Mouse (Mus musculus) embryonic facial prominence, embryonic 13.5 days (tissue): ENCODE measurements around the gene Cdk14. TPM values are rescaled to one million over a fixed set of nuclear protein-coding genes. Genes with fewer than 3 reads are reported as not detected.

Source experiments
- ATAC-seq: fragments of 200-750 bp; cut with Nextera tagmentation; 2 replicates; pipeline ENCODE4 v1.8.0; 2017; ENCODE audit warnings: low read depth; ENCODE audit not compliant: insufficient number of reproducible peaks, insufficient read depth, low FRiP score, low TSS enrichment
- H3K27ac ChIP-seq: fragments of 300-500 bp; sonication (generic); 2 replicates; pipeline ENCODE4 v1.5.1; 2015; ENCODE audit warnings: moderate library complexity, mild to moderate bottlenecking, inconsistent platforms
- H3K27me3 ChIP-seq: fragments of 300-500 bp; sonication (generic); 2 replicates; pipeline ENCODE4 v1.6.1; 2015; ENCODE audit warnings: mild to moderate bottlenecking, inconsistent platforms
- H3K36me3 ChIP-seq: fragments of 300-500 bp; sonication (generic); 2 replicates; pipeline ENCODE4 v1.6.1; 2015; ENCODE audit warnings: mild to moderate bottlenecking, inconsistent platforms
- H3K4me1 ChIP-seq: fragments of 300-500 bp; sonication (generic); 2 replicates; pipeline ENCODE4 v1.6.1; 2015; ENCODE audit warnings: inconsistent platforms
- H3K4me2 ChIP-seq: fragments of 300-500 bp; sonication (generic); 2 replicates; pipeline ENCODE4 v1.6.1; 2015; ENCODE audit warnings: moderate library complexity, mild to moderate bottlenecking, inconsistent platforms
- H3K4me3 ChIP-seq: fragments of 300-500 bp; sonication (generic); 2 replicates; pipeline ENCODE4 v1.5.1; 2015; ENCODE audit warnings: mild to moderate bottlenecking, inconsistent platforms
- H3K9ac ChIP-seq: fragments of 300-500 bp; sonication (generic); 2 replicates; pipeline ENCODE4 v1.6.1; 2015; ENCODE audit warnings: mild to moderate bottlenecking, inconsistent platforms
- H3K9me3 ChIP-seq: fragments of 300-500 bp; sonication (generic); 2 replicates; pipeline ENCODE4 v1.6.1; 2016; ENCODE audit warnings: inconsistent platforms
- WGBS: fragments of 180-500 bp; shearing (Covaris S2); methylation state at CpG from one replicate; pipeline ENCODE4 v1.1.7; 2015; ENCODE audit warnings: mixed read lengths; 5-methylcytosine and 5-hydroxymethylcytosine counted together
- polyA plus RNA-seq: library from polyadenylated mRNA; unstranded; fragments of >200 nt; fragmentation: Nextera tagmentation; extraction: Ambion mirVana; gene quantifications from 2 replicates; pipeline ENCODE4 v1.2.1, GENCODE M21; 2015

Cdk14 gene
- polyA plus RNA-seq, 1 experiment from 2014 or later, result 24.5 TPM

GRCm38 (mm10) chr5:4955392-4955791, 464.7 kb downstream of the Cdk14 start:
- Histone ChIP-seq H3K4me1 (no peaks in the 10 kb centered on the region; the same call in 1 of the 2 replicates), H3K4me3 (no peak overlapping the region), H3K36me3 (no peaks in the 10 kb centered on the region), H3K27ac (no peak overlapping the region), H3K9me3 (no peaks in the 10 kb centered on the region), H3K9ac (no peak overlapping the region), H3K27me3 (no peaks in the 10 kb centered on the region), H3K4me2 (no peak overlapping the region)
- no peak; the same call in 1 of the 2 replicates for ATAC-seq
- WGBS, result 75% methylated on average over 2 of the region's 2 CpGs

GRCm38 (mm10) chr5:4949433-4949832, 470.7 kb downstream of the Cdk14 start:
- no peak overlapping the region for H3K27ac ChIP-seq

GRCm38 (mm10) chr5:4948090-4948954, 471.8 kb downstream of the Cdk14 start:
- Histone ChIP-seq H3K4me2 (no peak overlapping the region), H3K9me3 (no peaks in the 10 kb centered on the region), H3K27ac (no peak overlapping the region), H3K27me3 (no peaks in the 10 kb centered on the region), H3K9ac (no peak overlapping the region), H3K4me3 (no peak overlapping the region), H3K36me3 (no peaks in the 10 kb centered on the region), H3K4me1 (no peaks in the 10 kb centered on the region)
- no peak for ATAC-seq
- 68% methylated on average over 3 of the region's 3 CpGs for WGBS

More at GRCm38 (mm10) chr5:4949433-4949832, 470.7 kb downstream of the Cdk14 start:
- H3K27me3 ChIP-seq, result no peaks in the 10 kb centered on the region
- H3K36me3 ChIP-seq, result no peaks in the 10 kb centered on the region
- 66% methylated on average over 7 of the region's 7 CpGs for WGBS
- H3K9me3 ChIP-seq, result no peaks in the 10 kb centered on the region
- no peak overlapping the region for H3K9ac ChIP-seq
- no peak for ATAC-seq
- H3K4me2 ChIP-seq, result no peak overlapping the region
- no peak overlapping the region for H3K4me3 ChIP-seq
- no peaks in the 10 kb centered on the region for H3K4me1 ChIP-seq

GRCm38 (mm10) chr5:4935131-4935530, 485.0 kb downstream of the Cdk14 start:
- no peaks in the 10 kb centered on the region for H3K27me3 ChIP-seq
- ATAC-seq, result no peak
- no peak overlapping the region for H3K27ac ChIP-seq
- no peak overlapping the region for H3K4me3 ChIP-seq
- 57% methylated on average over 1 of the region's 1 CpGs for WGBS
- H3K9ac ChIP-seq, result no peak overlapping the region
- H3K4me1 ChIP-seq, result no peaks in the 10 kb centered on the region
- no peaks in the 10 kb centered on the region for H3K36me3 ChIP-seq
- H3K9me3 ChIP-seq, result no peaks in the 10 kb centered on the region
- H3K4me2 ChIP-seq, result no peak overlapping the region

- no peaks in the 10 kb centered on the region for H3K27me3 ChIP-seq
- no peak overlapping the region for H3K4me2 ChIP-seq
- H3K36me3 ChIP-seq, result no peaks in the 10 kb centered on the region
- no peak overlapping the region for H3K9ac ChIP-seq
- no peak overlapping the region for H3K4me3 ChIP-seq
- H3K27ac ChIP-seq, result no peak overlapping the region
- no peak for ATAC-seq
- H3K9me3 ChIP-seq, result no peaks in the 10 kb centered on the region
- 84% methylated on average over 6 of the region's 6 CpGs for WGBS
- peaks cover 3% of the 10 kb centered on the region; the same call in 1 of the 2 replicates for H3K4me1 ChIP-seq
These were observed 485.6 kb downstream of the Cdk14 start for GRCm38 (mm10) chr5:4934491-4934890.

GRCm38 (mm10) chr5:4931539-4932143, 488.5 kb downstream of the Cdk14 start:
- 69% methylated on average over 8 of the region's 8 CpGs for WGBS
- no peaks in the 10 kb centered on the region for H3K36me3 ChIP-seq
- no peak overlapping the region for H3K9ac ChIP-seq
- peaks cover 3% of the 10 kb centered on the region; the same call in 1 of the 2 replicates for H3K4me1 ChIP-seq
- ATAC-seq, result no peak
- H3K27ac ChIP-seq, result no peak overlapping the region
- no peak overlapping the region for H3K4me2 ChIP-seq
- H3K4me3 ChIP-seq, result no peak overlapping the region
- no peaks in the 10 kb centered on the region for H3K9me3 ChIP-seq
- H3K27me3 ChIP-seq, result no peaks in the 10 kb centered on the region

GRCm38 (mm10) chr5:4929628-4930027, 490.5 kb downstream of the Cdk14 start:
- no peak for ATAC-seq
- Histone ChIP-seq H3K36me3 (no peaks in the 10 kb centered on the region), H3K4me1 (peaks cover 3% of the 10 kb centered on the region; the same call in 1 of the 2 replicates), H3K4me2 (no peak overlapping the region), H3K9ac (no peak overlapping the region), H3K4me3 (no peak overlapping the region), H3K27ac (no peak overlapping the region), H3K27me3 (no peaks in the 10 kb centered on the region), H3K9me3 (no peaks in the 10 kb centered on the region)
- WGBS, result 68% methylated on average over 3 of the region's 3 CpGs

GRCm38 (mm10) chr5:4924866-4925265, 495.2 kb downstream of the Cdk14 start:
- ATAC-seq, result no peak
- 79% methylated on average over 6 of the region's 6 CpGs for WGBS
- Histone ChIP-seq H3K4me1 (peaks cover 3% of the 10 kb centered on the region; the same call in 1 of the 2 replicates), H3K9me3 (no peaks in the 10 kb centered on the region), H3K9ac (no peak overlapping the region), H3K4me3 (no peak overlapping the region), H3K36me3 (no peaks in the 10 kb centered on the region), H3K27me3 (no peaks in the 10 kb centered on the region), H3K27ac (no peak overlapping the region), H3K4me2 (no peak overlapping the region)

- no peaks in the 10 kb centered on the region for H3K27me3 ChIP-seq
- no peak overlapping the region for H3K27ac ChIP-seq
- WGBS, result 8% methylated on average over 6 of the region's 6 CpGs
- no peak overlapping the region for H3K4me2 ChIP-seq
- no peaks in the 10 kb centered on the region for H3K9me3 ChIP-seq
- no peaks in the 10 kb centered on the region for H3K36me3 ChIP-seq
- H3K9ac ChIP-seq, result no peak overlapping the region
- H3K4me1 ChIP-seq, result no peaks in the 10 kb centered on the region
- H3K4me3 ChIP-seq, result no peak overlapping the region
- no peak for ATAC-seq
These were observed 501.7 kb downstream of the Cdk14 start for GRCm38 (mm10) chr5:4918376-4918775.

GRCm38 (mm10) chr5:4917743-4918142, 502.4 kb downstream of the Cdk14 start:
- no peaks in the 10 kb centered on the region for H3K4me1 ChIP-seq
- no peak overlapping the region for H3K27ac ChIP-seq
- no peaks in the 10 kb centered on the region for H3K27me3 ChIP-seq
- no peak overlapping the region for H3K4me2 ChIP-seq
- no peak overlapping the region for H3K4me3 ChIP-seq
- no peaks in the 10 kb centered on the region for H3K9me3 ChIP-seq
- no peaks in the 10 kb centered on the region for H3K36me3 ChIP-seq
- no peak for ATAC-seq
- no peak overlapping the region for H3K9ac ChIP-seq
- WGBS, result 84% methylated on average over 7 of the region's 7 CpGs

- Histone ChIP-seq H3K4me3 (no peak overlapping the region), H3K36me3 (no peaks in the 10 kb centered on the region), H3K9me3 (no peaks in the 10 kb centered on the region), H3K4me2 (no peak overlapping the region), H3K4me1 (no peaks in the 10 kb centered on the region), H3K9ac (no peak overlapping the region), H3K27ac (no peak overlapping the region), H3K27me3 (no peaks in the 10 kb centered on the region)
- 81% methylated on average over 4 of the region's 4 CpGs for WGBS
- no peak for ATAC-seq
These were observed 502.8 kb downstream of the Cdk14 start for GRCm38 (mm10) chr5:4917274-4917673.
